Mouse (Mus musculus) yolk sac, embryonic 10.5 days (tissue): ENCODE data around the gene Utp15.

Experiments
- DNase-seq: peaks from one replicate; pipeline ENCODE4 v3.0.0-alpha.2; 2017; ENCODE audit warnings: low spot score

Utp15 gene

DNA sequence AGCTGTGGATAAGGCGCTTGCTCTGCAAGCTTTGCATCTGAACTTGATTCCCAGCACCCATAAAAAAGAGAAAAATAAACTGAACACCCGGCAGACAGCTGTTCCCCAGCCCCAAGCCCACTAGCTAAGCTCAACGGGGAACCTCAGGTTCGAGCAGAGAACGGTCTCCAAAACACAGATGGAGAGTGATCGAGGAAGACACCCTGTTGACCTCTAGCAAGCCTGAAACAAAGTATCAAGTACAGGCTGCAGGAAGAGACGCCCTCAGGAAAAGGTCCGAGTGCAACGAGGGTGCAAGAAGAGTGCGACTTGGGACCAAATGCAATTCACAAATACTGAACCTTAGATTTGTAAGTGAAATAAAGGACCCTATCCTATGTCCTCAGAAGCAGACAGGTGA lies 13.2 kb downstream of the Utp15 start:
- DNase-seq = no peak

DNA sequence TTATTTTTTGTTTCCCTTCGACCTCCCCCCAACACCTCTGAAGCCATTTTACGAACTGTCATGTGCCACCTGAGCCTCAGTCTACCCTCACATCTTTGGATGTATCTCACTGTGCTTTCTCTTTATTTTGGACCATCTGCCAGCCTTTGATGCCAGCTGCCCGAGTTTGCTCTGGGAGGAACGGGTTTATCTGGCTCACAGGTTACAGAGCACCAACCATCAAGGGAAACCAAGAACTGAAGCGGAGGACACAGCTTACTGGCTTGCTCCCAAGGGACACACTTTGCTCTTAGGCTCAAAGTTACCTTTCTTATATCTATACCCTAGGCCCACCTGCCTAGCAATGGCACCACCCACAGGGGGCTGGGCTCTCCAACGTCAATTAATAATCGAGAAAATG lies 17.5 kb downstream of the Utp15 start:
- DNase-seq = no peak

- no peak for DNase-seq
Measured at GRCm38 (mm10) chr13:98244571-98245350, 18.1 kb downstream of the Utp15 start.

DNA sequence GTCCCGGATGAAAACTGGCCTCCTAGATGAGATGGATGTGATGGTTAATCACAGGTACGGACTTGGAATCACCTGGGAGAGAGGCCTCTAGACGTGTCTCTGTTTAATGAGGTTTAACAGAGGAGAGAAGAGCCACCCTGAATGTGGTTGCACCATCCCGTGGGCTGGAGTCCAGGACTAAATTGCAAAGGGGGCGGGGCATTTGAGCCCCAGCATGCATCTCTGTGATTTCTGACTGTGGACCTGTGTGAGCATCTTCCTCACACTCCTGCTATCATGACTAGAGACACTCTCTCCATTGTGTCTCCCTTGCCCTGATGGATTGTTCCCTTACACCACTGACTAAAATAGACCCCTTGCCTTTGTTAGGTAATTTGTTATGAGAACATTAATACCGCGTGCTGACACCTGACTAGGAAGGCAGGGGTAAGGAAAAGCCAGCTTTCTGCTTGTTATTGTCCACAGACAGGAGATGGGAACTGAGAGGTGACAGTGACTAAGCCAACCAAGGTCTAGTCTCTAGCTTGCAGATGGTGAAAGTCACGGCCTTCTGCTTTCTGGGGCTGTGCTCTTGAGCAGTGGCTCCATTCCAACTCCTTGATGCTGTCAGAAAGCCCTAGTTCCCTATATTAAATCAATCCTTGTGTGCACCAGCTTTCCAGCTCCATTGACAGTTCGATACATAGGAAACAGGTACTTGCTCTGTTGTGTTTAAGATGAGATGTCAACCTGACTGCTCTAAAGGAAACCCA lies 21.1 kb downstream of the Utp15 start:
- DNase-seq = no peak

- peak; percentile 23 for DNase-seq
Measured at GRCm38 (mm10) chr13:98239978-98240641, 22.7 kb downstream of the Utp15 start.

DNA sequence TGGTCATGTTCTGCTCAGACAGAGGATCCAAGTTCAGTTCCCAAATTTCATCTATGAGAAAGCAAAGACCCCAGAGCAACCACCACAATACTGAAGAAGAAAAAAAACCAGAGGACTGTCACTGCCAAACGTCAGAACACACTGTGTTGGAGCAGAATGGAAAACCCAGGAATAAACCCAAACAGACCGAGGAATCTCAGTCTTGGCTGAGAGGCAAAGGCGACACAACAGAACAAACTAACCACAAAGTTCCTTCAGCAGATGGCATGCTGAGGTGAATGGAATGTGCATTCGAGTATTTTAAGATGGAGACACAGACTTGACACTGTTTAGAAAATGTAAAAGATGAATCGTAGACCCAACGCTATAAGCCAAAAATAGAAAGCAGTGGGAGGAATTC lies 27.4 kb downstream of the Utp15 start:
- no peak for DNase-seq

DNA sequence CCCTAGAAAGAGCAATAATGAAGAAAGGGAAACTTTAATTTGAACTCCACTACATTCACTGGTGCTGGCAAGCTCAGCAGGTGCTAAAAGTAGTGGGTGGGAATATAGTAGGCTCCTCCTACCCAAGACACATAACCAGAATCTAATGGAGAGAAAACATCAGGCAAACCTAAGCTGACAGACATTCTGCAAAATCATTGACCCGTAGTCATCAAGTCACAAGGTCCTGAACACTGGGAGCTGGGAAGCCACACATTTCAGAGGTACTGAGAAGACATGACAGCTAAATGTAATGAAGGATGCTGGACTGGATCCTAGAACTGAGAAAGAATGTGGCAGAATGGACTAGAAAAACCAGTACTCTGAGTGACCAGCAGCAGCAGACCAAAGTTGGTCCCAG lies 32.3 kb downstream of the Utp15 start:
- no peak for DNase-seq

DNA sequence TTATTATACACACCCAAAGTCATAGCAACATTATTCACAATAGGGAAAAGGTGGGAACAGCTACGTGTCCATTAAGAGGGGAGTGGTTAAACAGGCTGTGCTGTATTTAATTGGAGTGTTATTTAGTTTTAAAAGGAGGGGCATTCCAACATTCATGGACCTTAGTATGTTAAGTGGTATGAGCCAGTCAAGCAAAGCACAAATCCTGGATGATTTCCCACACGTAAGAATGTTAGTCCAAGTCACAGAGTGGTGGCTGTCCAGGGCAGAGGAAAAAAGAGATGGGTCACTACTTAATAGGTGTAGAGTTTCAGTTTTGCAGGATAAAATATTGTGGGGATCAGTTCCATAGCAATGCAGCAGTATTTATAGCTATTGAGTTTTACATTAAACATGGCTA lies 36.6 kb downstream of the Utp15 start:
- DNase-seq = no peak

DNA sequence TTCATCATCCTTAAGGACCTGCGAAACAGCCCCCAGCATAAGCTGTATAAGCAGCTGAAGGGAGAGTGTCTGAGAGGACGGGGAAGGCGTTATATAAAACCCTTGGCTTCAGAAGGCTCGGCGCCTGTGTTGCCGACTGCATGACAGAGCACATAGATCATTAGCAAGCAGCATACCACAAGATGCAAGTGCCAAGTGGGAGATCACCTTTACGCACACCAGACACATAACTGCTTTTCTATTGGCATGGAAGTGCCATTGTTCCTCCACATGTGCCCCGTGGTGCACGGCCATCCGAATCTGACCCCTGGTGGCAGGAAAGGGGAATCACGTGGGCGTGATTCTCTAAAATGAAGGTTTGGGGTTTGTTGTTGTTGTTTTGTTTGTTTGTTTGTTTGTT lies 40.0 kb downstream of the Utp15 start:
- DNase-seq = no peak

DNA sequence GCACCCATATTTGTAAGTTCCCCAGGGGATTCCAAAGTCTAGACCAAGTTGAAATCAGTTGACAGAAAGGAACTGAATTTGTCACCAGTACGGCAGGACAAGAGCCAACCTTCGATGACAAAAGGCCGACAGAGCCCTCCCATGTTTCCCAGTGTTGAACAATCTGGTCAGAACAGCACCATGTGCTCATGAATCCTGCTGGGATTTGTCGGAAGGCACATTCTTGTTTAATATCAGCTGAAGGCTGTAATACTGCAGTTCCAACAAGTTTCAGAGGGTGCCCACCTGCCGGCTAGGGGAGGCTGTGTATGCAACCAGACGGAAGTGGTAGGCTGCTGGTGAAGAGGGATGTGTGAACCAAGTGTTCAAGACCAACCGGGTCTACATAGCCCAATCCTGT lies 52.7 kb downstream of the Utp15 start:
- no peak for DNase-seq

GRCm38 (mm10) chr13:98208842-98209241 lies 54.0 kb downstream of the Utp15 start:
- DNase-seq = peak; percentile 5

GRCm38 (mm10) chr13:98206546-98206870 lies 56.3 kb downstream of the Utp15 start:
- no peak for DNase-seq

GRCm38 (mm10) chr13:98205771-98206545 lies 56.9 kb downstream of the Utp15 start, which contains the start of gene Arhgef28:
TSS of gene Arhgef28 (minus strand) at chr13:98206439.
- peak; percentile 64 for DNase-seq

- DNase-seq = no peak
Measured at GRCm38 (mm10) chr13:98205111-98205510, 57.7 kb downstream of the Utp15 start.

DNA sequence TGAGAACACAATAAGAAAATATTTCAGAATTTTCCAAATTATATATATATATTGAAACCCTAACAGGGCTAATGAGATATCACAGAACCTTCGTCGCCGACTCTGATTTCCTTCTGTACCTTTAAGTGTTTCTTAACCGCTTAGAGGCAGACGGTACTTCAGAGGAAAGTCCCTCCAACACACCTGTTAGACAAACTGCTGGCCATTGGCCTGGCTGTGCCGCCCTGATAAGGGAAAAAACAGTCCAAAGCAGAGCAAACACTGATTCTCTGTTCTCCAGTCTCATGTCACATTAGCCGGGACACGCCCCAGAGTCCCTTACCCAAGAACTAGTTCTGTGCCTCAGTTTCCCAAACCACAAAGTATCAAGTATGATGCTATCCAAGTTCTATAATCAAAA lies 58.5 kb downstream of the Utp15 start:
- DNase-seq = no peak

GRCm38 (mm10) chr13:98201436-98201835 lies 61.4 kb downstream of the Utp15 start:
- no peak for DNase-seq
